Mouse (Mus musculus): ENCODE measurements around the gene Vps52. TPM values are rescaled to one million over a fixed set of nuclear protein-coding genes. Genes with fewer than 3 reads are reported as not detected.

Vps52 gene
- polyA plus RNA-seq, 1 experiment from 2014 or later: 67.5 TPM

GRCm38 (mm10) chr17:34006570-34006969, 51.0 kb downstream of the Vps52 start:
- no peak overlapping the region for H3K4me2 ChIP-seq
- H3K4me1 ChIP-seq (replicated peaks): no peaks in the 10 kb centered on the region
- no peaks in the 10 kb centered on the region for H3K9me3 ChIP-seq
- 42% methylated on average over 2 of the region's 2 CpGs for WGBS
- H3K27ac ChIP-seq (replicated peaks): no peak overlapping the region
- no peak for ATAC-seq (ENCODE audit: low read depth)
- H3K36me3 ChIP-seq: no peaks in the 10 kb centered on the region
- peaks cover 11% of the 10 kb centered on the region for H3K27me3 ChIP-seq
- H3K9ac ChIP-seq: no peak overlapping the region
- H3K4me3 ChIP-seq: no peak overlapping the region

GRCm38 (mm10) chr17:34010156-34010555, 54.5 kb downstream of the Vps52 start:
- no peak overlapping the region for H3K4me3 ChIP-seq
- no peak overlapping the region for H3K27ac ChIP-seq (replicated peaks)
- H3K4me1 ChIP-seq (replicated peaks): no peaks in the 10 kb centered on the region
- no peaks in the 10 kb centered on the region for H3K9me3 ChIP-seq
- 82% methylated on average over 5 of the region's 5 CpGs for WGBS
- H3K4me2 ChIP-seq: no peak overlapping the region
- ATAC-seq (ENCODE audit: low read depth): no peak
- H3K36me3 ChIP-seq: peaks cover 3% of the 10 kb centered on the region; the same call in 1 of the 2 replicates
- no peak overlapping the region for H3K9ac ChIP-seq
- 0 out of 2 replicates have a peak, but pooled peaks cover 2% of the 10 kb centered on the region for H3K27me3 ChIP-seq

GRCm38 (mm10) chr17:34013436-34013835, 57.8 kb downstream of the Vps52 start:
- Histone ChIP-seq H3K36me3 (peaks cover 5% of the 10 kb centered on the region; the same call in 1 of the 2 replicates), H3K9ac (no peak overlapping the region), H3K4me2 (no peak overlapping the region), H3K9me3 (0 out of 2 replicates have a peak, but pooled peaks cover 4% of the 10 kb centered on the region), H3K4me3 (no peak overlapping the region), H3K27ac (replicated peaks) (no peak overlapping the region), H3K4me1 (replicated peaks) (no peaks in the 10 kb centered on the region), H3K27me3 (no peaks in the 10 kb centered on the region)
- ATAC-seq (ENCODE audit: low read depth): no peak
- 85% methylated on average over 8 of the region's 8 CpGs for WGBS

Other genes with a start within 250 kb of the Vps52 start
- gene March2, start 237.1 kb upstream of the Vps52 start, polyA plus RNA-seq (2015; fragmentation: Nextera tagmentation; extraction: Ambion mirVana): 68.2 and 74.9 TPM in 2 replicates
- 455 and 504 TPM in 2 replicates for gene Rab11b, start 195.3 kb upstream of the Vps52 start, polyA plus RNA-seq (2015; fragmentation: Nextera tagmentation; extraction: Ambion mirVana)
- gene Angptl4, start 174.0 kb upstream of the Vps52 start, polyA plus RNA-seq (2015; fragmentation: Nextera tagmentation; extraction: Ambion mirVana): 22.8 and 24.5 TPM in 2 replicates
- gene Kank3, start 145.3 kb upstream of the Vps52 start, polyA plus RNA-seq (2015; fragmentation: Nextera tagmentation; extraction: Ambion mirVana): 36.2 and 40.3 TPM in 2 replicates
- gene Rps28, start 131.2 kb upstream of the Vps52 start, polyA plus RNA-seq (2015; fragmentation: Nextera tagmentation; extraction: Ambion mirVana): 530 and 625 TPM in 2 replicates
- 558 and 559 TPM in 2 replicates for gene Ndufa7, start 131.2 kb upstream of the Vps52 start, polyA plus RNA-seq (2015; fragmentation: Nextera tagmentation; extraction: Ambion mirVana)
- gene Cd320, start 112.7 kb upstream of the Vps52 start, polyA plus RNA-seq (2015; fragmentation: Nextera tagmentation; extraction: Ambion mirVana): 52.7 and 57.4 TPM in 2 replicates
- not detected in 2 replicates for gene Gm7029, start 82.0 kb upstream of the Vps52 start, polyA plus RNA-seq (2015; fragmentation: Nextera tagmentation; extraction: Ambion mirVana)
- 1.2 and 2.5 TPM in 2 replicates for gene Kifc1, start 65.2 kb upstream of the Vps52 start, polyA plus RNA-seq (2015; fragmentation: Nextera tagmentation; extraction: Ambion mirVana)
- gene Platr17, start 50.7 kb upstream of the Vps52 start, polyA plus RNA-seq (2015; fragmentation: Nextera tagmentation; extraction: Ambion mirVana): 0.43 TPM in 1 of 2 replicates, not detected in the other
- gene Daxx, start 46.4 kb upstream of the Vps52 start, polyA plus RNA-seq (2015; fragmentation: Nextera tagmentation; extraction: Ambion mirVana): 51.0 TPM in 2 replicates
- 30.4 and 31.1 TPM in 2 replicates for gene Tapbp, start 39.9 kb upstream of the Vps52 start, polyA plus RNA-seq (2015; fragmentation: Nextera tagmentation; extraction: Ambion mirVana)
- gene Zbtb22, start 39.9 kb upstream of the Vps52 start, polyA plus RNA-seq (2015; fragmentation: Nextera tagmentation; extraction: Ambion mirVana): 17.3 and 17.7 TPM in 2 replicates
- gene Rgl2, start 26.3 kb upstream of the Vps52 start, polyA plus RNA-seq (2015; fragmentation: Nextera tagmentation; extraction: Ambion mirVana): 59.5 and 64.7 TPM in 2 replicates
- gene Pfdn6, start 15.5 kb upstream of the Vps52 start, polyA plus RNA-seq (2015; fragmentation: Nextera tagmentation; extraction: Ambion mirVana): 178 and 182 TPM in 2 replicates
- gene Wdr46, start 15.2 kb upstream of the Vps52 start, polyA plus RNA-seq (2015; fragmentation: Nextera tagmentation; extraction: Ambion mirVana): 26.9 and 27.6 TPM in 2 replicates
- 10.8 and 11.7 TPM in 2 replicates for gene B3galt4, start 4.3 kb upstream of the Vps52 start, polyA plus RNA-seq (2015; fragmentation: Nextera tagmentation; extraction: Ambion mirVana)
- 912 and 939 TPM in 2 replicates for gene Rps18, start 189 bp downstream of the Vps52 start, polyA plus RNA-seq (2015; fragmentation: Nextera tagmentation; extraction: Ambion mirVana)
- 11.9 and 13.3 TPM in 2 replicates for gene H2-K1, start 44.5 kb downstream of the Vps52 start, polyA plus RNA-seq (2015; fragmentation: Nextera tagmentation; extraction: Ambion mirVana)
- 19.3 and 22.4 TPM in 2 replicates for gene Ring1, start 68.9 kb downstream of the Vps52 start, polyA plus RNA-seq (2015; fragmentation: Nextera tagmentation; extraction: Ambion mirVana)
- gene H2-Ke6, start 72.2 kb downstream of the Vps52 start, polyA plus RNA-seq (2015; fragmentation: Nextera tagmentation; extraction: Ambion mirVana): 61.7 and 65.0 TPM in 2 replicates
- 158 and 161 TPM in 2 replicates for gene Slc39a7, start 75.9 kb downstream of the Vps52 start, polyA plus RNA-seq (2015; fragmentation: Nextera tagmentation; extraction: Ambion mirVana)
- gene Rxrb, start 76.0 kb downstream of the Vps52 start, polyA plus RNA-seq (2015; fragmentation: Nextera tagmentation; extraction: Ambion mirVana): 57.4 and 57.5 TPM in 2 replicates
- gene Col11a2, start 83.6 kb downstream of the Vps52 start, polyA plus RNA-seq (2015; fragmentation: Nextera tagmentation; extraction: Ambion mirVana): 4.5 and 4.7 TPM in 2 replicates
- gene H2-Oa, start 136.5 kb downstream of the Vps52 start, polyA plus RNA-seq (2015; fragmentation: Nextera tagmentation; extraction: Ambion mirVana): 0.24 and 0.41 TPM in 2 replicates
- 16.0 and 17.7 TPM in 2 replicates for gene H2-DMa, start 163.7 kb downstream of the Vps52 start, polyA plus RNA-seq (2015; fragmentation: Nextera tagmentation; extraction: Ambion mirVana)
- gene Brd2, start 166.8 kb downstream of the Vps52 start, polyA plus RNA-seq (2015; fragmentation: Nextera tagmentation; extraction: Ambion mirVana): 137 and 167 TPM in 2 replicates
- gene H2-DMb2, start 187.5 kb downstream of the Vps52 start, polyA plus RNA-seq (2015; fragmentation: Nextera tagmentation; extraction: Ambion mirVana): not detected in 2 replicates
- not detected in 2 replicates for gene H2-DMb1, start 197.3 kb downstream of the Vps52 start, polyA plus RNA-seq (2015; fragmentation: Nextera tagmentation; extraction: Ambion mirVana)
- 0.60 and 1.4 TPM in 2 replicates for gene Tap1, start 231.7 kb downstream of the Vps52 start, polyA plus RNA-seq (2015; fragmentation: Nextera tagmentation; extraction: Ambion mirVana)
- 0.98 and 1.2 TPM in 2 replicates for gene Psmb9, start 232.0 kb downstream of the Vps52 start, polyA plus RNA-seq (2015; fragmentation: Nextera tagmentation; extraction: Ambion mirVana)
- gene Psmb8, start 241.9 kb downstream of the Vps52 start, polyA plus RNA-seq (2015; fragmentation: Nextera tagmentation; extraction: Ambion mirVana): 2.6 and 3.5 TPM in 2 replicates
- 0.95 and 1.5 TPM in 2 replicates for gene Tap2, start 247.7 kb downstream of the Vps52 start, polyA plus RNA-seq (2015; fragmentation: Nextera tagmentation; extraction: Ambion mirVana)

All from neural tube, embryonic 13.5 days (tissue).